Mouse (Mus musculus) kidney, embryonic 16.5 days (tissue): Measurements from ENCODE around the gene Pxn. TPM values are rescaled to one million over a fixed set of nuclear protein-coding genes. Genes with fewer than 3 reads are reported as not detected.

ENCODE experiments used
- ATAC-seq: fragments of 200-750 bp; cut with Nextera tagmentation; 2 replicates; pipeline ENCODE4 v1.8.0; 2017; ENCODE audit warnings: moderate TSS enrichment; ENCODE audit not compliant: low FRiP score, low TSS enrichment
- H3K27ac ChIP-seq: fragments of 300-500 bp; sonication (generic); 2 replicates; pipeline ENCODE4 v1.5.1; 2014; ENCODE audit warnings: low read length
- H3K27me3 ChIP-seq: fragments of 300-500 bp; sonication (generic); 2 replicates; pipeline ENCODE4 v1.6.1; 2014; ENCODE audit warnings: low read length, control low read depth, mixed read lengths; ENCODE audit not compliant: insufficient read depth
- H3K36me3 ChIP-seq: fragments of 300-500 bp; sonication (generic); 2 replicates; pipeline ENCODE4 v1.6.1; 2014; ENCODE audit warnings: low read length, control low read depth, mixed read lengths; ENCODE audit not compliant: insufficient read depth
- H3K4me1 ChIP-seq: fragments of 300-500 bp; sonication (generic); 2 replicates; pipeline ENCODE4 v1.6.1; 2014; ENCODE audit warnings: low read length, control low read depth, mixed read lengths; ENCODE audit not compliant: insufficient read depth
- H3K4me2 ChIP-seq: fragments of 300-500 bp; sonication (generic); replicated peaks from 2 replicates; pipeline ENCODE4 v1.6.1; 2014; ENCODE audit warnings: low read depth, low read length
- H3K4me3 ChIP-seq: fragments of 300-500 bp; sonication (generic); 2 replicates; pipeline ENCODE4 v1.5.1; 2014; ENCODE audit warnings: mild to moderate bottlenecking, low read length
- H3K9ac ChIP-seq: fragments of 300-500 bp; sonication (generic); replicated peaks from 2 replicates; pipeline ENCODE4 v1.6.1; 2014; ENCODE audit warnings: low read length
- H3K9me3 ChIP-seq: fragments of 300-500 bp; sonication (generic); 2 replicates; pipeline ENCODE4 v1.6.1; 2016; ENCODE audit warnings: low read length, control low read depth
- WGBS: fragments of 180-500 bp; shearing (Covaris S2); extraction: QIAGEN DNeasy Blood & Tissue Kit; methylation state at CpG from one replicate; pipeline ENCODE4 v1.1.7; 2014; 5-methylcytosine and 5-hydroxymethylcytosine counted together
- polyA plus RNA-seq: library from polyadenylated mRNA; unstranded; fragments of >200 nt; fragmentation: Nextera tagmentation; extraction: Ambion mirVana; gene quantifications from 2 replicates; pipeline ENCODE4 v1.2.1, GENCODE M21; 2015

The Pxn gene
- 60.5 and 67.2 TPM in 2 replicates for polyA plus RNA-seq

- Histone ChIP-seq H3K27ac (peak within 1 kb of the TSS; percentile 89; the same call in 1 of the 2 replicates), H3K4me1 (peaks cover 34% of the 10 kb centered on the region), H3K36me3 (no peaks in the 10 kb centered on the region), H3K4me2 (peak within 1 kb of the TSS; percentile 92), H3K9ac (peak within 1 kb of the TSS; percentile 95), H3K9me3 (no peaks in the 10 kb centered on the region), H3K27me3 (no peaks in the 10 kb centered on the region), H3K4me3 (peak within 1 kb of the TSS; percentile 90)
- under 1% methylated on average over 65 of the region's 74 CpGs for WGBS
- peak; percentile 66 for ATAC-seq
Measured at GRCm38 (mm10) chr5:115506454-115507201, at the start of gene Pxn. Gene Pxn (plus strand): TSS chr5:115506676.

DNA sequence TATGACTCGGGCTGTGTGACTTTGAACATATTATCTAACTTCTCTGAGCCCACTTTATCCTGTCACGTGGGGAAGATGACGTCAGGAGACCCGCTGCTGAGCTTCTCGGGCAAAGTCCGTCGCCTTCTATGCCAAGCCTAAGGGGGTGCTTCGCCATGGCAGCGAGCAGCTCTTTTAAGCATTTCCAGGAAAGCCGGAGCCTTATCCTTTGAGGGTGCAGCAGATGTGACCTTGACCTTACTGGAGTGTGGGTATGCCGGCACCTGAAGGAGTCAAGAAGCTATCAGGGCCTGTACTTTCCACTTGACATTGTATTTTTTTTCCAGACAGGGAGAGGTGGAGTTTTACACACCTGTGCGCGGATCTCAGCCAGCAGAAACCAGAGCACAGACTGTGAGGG lies 47.6 kb upstream of the Pxn start:
- H3K9ac ChIP-seq = no peak overlapping the region
- no peak overlapping the region for H3K27ac ChIP-seq
- H3K27me3 ChIP-seq = no peaks in the 10 kb centered on the region
- no peak overlapping the region for H3K4me3 ChIP-seq
- WGBS = 71% methylated on average over 13 of the region's 13 CpGs
- H3K4me1 ChIP-seq = 0 out of 2 replicates have a peak, but pooled peaks cover 3% of the 10 kb centered on the region
- no peaks in the 10 kb centered on the region for H3K36me3 ChIP-seq
- no peak for ATAC-seq
- H3K9me3 ChIP-seq = no peaks in the 10 kb centered on the region
- no peak overlapping the region for H3K4me2 ChIP-seq

GRCm38 (mm10) chr5:115464408-115465115 lies 41.9 kb upstream of the Pxn start:
- Histone ChIP-seq H3K36me3 (no peaks in the 10 kb centered on the region), H3K9me3 (no peaks in the 10 kb centered on the region), H3K27me3 (no peaks in the 10 kb centered on the region), H3K9ac (no peak overlapping the region), H3K4me1 (no peaks in the 10 kb centered on the region), H3K4me3 (no peak overlapping the region), H3K4me2 (no peak overlapping the region), H3K27ac (no peak overlapping the region)
- WGBS = 80% methylated on average over 18 of the region's 18 CpGs
- ATAC-seq = no peak

- Histone ChIP-seq H3K36me3 (no peaks in the 10 kb centered on the region), H3K4me3 (no peak within 1 kb of the TSS), H3K9me3 (no peaks in the 10 kb centered on the region), H3K4me1 (0 out of 2 replicates have a peak, but pooled peaks cover 3% of the 10 kb centered on the region), H3K27me3 (no peaks in the 10 kb centered on the region), H3K27ac (no peak within 1 kb of the TSS), H3K9ac (no peak within 1 kb of the TSS), H3K4me2 (no peak within 1 kb of the TSS)
- no peak for ATAC-seq
- WGBS = 48% methylated on average over 9 of the region's 9 CpGs
Measured at GRCm38 (mm10) chr5:115465642-115466420, 40.6 kb upstream of the Pxn start, which contains the start of gene Pla2g1b. Gene Pla2g1b (plus strand): TSS chr5:115466262.

- H3K9ac ChIP-seq = no peak overlapping the region
- WGBS = 47% methylated on average over 6 of the region's 6 CpGs
- no peaks in the 10 kb centered on the region for H3K27me3 ChIP-seq
- H3K4me2 ChIP-seq = no peak overlapping the region
- ATAC-seq = peak; percentile 52; the same call in 1 of the 2 replicates
- no peak overlapping the region for H3K27ac ChIP-seq
- no peak overlapping the region for H3K4me3 ChIP-seq
- H3K36me3 ChIP-seq = no peaks in the 10 kb centered on the region
- no peaks in the 10 kb centered on the region for H3K9me3 ChIP-seq
- H3K4me1 ChIP-seq = 0 out of 2 replicates have a peak, but pooled peaks cover 6% of the 10 kb centered on the region
Measured at GRCm38 (mm10) chr5:115469791-115470190, 36.7 kb upstream of the Pxn start.

DNA sequence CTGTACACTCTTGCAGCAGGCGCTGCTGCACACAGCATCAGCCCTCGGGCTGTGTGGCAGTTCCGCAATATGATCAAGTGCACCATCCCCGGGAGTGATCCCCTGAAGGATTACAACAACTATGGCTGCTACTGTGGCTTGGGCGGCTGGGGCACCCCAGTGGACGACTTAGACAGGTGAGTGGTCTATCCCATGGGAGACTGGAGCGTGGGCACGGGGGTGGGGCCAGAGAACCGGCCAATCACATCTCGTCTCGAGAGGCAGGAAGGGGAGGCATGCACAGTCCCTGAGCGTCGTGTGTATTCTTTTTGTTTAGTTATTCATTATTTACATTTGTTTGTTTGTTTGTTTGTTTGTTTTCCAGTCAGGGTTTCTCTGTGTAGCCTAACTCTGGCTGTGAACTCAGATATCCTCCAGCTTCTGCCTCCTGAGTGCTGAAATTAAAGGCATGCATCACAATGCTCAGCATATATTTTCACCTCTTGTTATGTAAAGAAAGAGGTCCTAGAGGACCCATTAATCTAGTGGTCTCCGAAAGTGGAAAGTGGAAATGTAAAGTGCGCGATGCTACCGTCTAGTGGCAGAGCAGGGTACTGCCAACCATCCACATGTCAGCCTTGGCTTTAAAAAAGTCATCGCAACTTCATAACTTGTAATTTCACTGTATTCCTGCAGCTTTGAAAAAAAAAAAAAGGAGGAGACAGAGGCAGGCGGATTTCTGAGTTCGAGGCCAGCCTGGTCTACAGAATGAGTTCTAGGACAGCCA lies 35.5 kb upstream of the Pxn start:
- Histone ChIP-seq H3K4me2 (0 out of 2 replicates have a peak overlapping the region, but pooled peaks have one; percentile 14), H3K36me3 (no peaks in the 10 kb centered on the region), H3K4me3 (no peak overlapping the region), H3K9me3 (no peaks in the 10 kb centered on the region), H3K27ac (no peak overlapping the region), H3K27me3 (no peaks in the 10 kb centered on the region), H3K9ac (no peak overlapping the region), H3K4me1 (peaks cover 11% of the 10 kb centered on the region)
- WGBS = 31% methylated on average over 20 of the region's 20 CpGs
- no peak for ATAC-seq

GRCm38 (mm10) chr5:115473191-115473590 lies 33.3 kb upstream of the Pxn start:
- H3K27ac ChIP-seq = no peak overlapping the region
- no peak overlapping the region for H3K9ac ChIP-seq
- H3K4me1 ChIP-seq = peaks cover 16% of the 10 kb centered on the region
- H3K4me2 ChIP-seq = no peak overlapping the region
- no peak overlapping the region for H3K4me3 ChIP-seq
- no peaks in the 10 kb centered on the region for H3K9me3 ChIP-seq
- H3K36me3 ChIP-seq = peaks cover 4% of the 10 kb centered on the region; the same call in 1 of the 2 replicates
- no peak for ATAC-seq
- no peaks in the 10 kb centered on the region for H3K27me3 ChIP-seq
- 73% methylated on average over 10 of the region's 10 CpGs for WGBS

DNA sequence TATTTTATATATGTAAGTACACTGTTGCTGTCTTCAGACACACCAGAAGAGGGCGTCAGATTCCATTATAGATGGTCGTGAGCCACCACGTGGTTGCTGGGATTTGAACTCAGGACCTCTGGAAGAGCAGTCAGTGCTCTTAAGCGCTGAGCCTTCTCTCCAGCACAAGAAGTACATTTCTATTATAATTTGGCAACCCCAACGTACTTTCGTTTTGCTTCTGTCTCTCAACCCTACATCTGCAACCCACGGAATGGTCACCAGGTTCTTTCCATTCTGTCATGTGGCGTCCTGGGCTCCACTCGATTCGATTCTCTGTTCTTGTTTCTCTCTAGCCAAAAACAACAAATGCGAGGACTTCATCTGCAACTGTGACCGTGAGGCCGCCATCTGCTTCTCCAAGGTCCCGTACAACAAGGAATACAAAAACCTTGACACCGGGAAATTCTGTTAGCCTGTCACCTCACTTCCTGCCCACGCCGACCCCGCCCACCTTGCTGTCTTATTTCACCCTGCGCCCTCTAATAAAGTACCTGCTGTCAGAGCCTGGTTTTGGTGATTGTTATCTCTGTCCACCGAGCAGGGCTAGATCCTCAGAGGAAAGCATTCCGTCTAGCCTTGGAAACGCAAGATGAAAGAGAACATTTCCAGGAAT lies 32.2 kb upstream of the Pxn start:
- H3K4me1 ChIP-seq = peaks cover 16% of the 10 kb centered on the region
- no peak overlapping the region for H3K27ac ChIP-seq
- H3K4me3 ChIP-seq = no peak overlapping the region
- WGBS = 58% methylated on average over 22 of the region's 22 CpGs
- H3K36me3 ChIP-seq = peaks cover 4% of the 10 kb centered on the region; the same call in 1 of the 2 replicates
- H3K4me2 ChIP-seq = no peak overlapping the region
- no peaks in the 10 kb centered on the region for H3K9me3 ChIP-seq
- H3K9ac ChIP-seq = no peak overlapping the region
- no peaks in the 10 kb centered on the region for H3K27me3 ChIP-seq
- ATAC-seq = no peak
